Mouse (Mus musculus): Measurements from ENCODE around the gene 1700001J03Rik.

DNA sequence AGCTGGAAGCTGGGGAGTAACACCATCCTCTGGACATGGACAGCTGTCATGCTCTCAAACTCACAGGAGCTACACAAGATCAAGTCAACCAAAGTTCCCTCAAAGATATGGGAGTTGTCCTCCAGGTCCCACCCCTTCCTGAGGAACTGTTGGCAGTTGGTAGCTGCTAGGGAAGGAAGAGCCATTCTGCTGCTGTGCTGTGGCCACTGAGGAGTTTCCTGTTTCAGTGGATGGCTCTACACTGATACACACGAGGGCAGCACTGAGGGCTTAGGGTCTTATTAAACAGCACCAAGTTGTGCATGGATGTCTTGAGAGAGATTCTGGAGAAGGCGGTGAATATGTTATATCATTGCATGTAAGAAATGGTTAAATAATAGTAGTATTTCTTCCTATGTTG is 14.4 kb upstream of the 1700001J03Rik start:
- TF ChIP-seq GATA1 (IDR thresholded peaks at IDR 0.05; ENCODE audit: low read length) (no peak), TAL1 (IDR thresholded peaks at IDR 0.05; ENCODE audit: low read length) (no peak)
